Mouse (Mus musculus) embryonic facial prominence, embryonic 10.5 days (tissue): Measurements from ENCODE around the gene Myo1h. TPM values are rescaled to one million over a fixed set of nuclear protein-coding genes. Genes with fewer than 3 reads are reported as not detected.

ENCODE experiments used
- DNase-seq: peaks from one replicate; pipeline ENCODE4 v3.0.0-alpha.2; 2017; ENCODE audit warnings: low spot score
- H3K27ac ChIP-seq: fragments of 300-500 bp; sonication (generic); replicated peaks from 2 replicates; pipeline ENCODE4 v1.5.1; 2016; ENCODE audit warnings: mild to moderate bottlenecking
- H3K27me3 ChIP-seq: fragments of 300-500 bp; sonication (generic); replicated peaks from 2 replicates; pipeline ENCODE4 v1.6.1; 2016; ENCODE audit warnings: low read depth, mild to moderate bottlenecking; ENCODE audit not compliant: poor library complexity, severe bottlenecking
- H3K36me3 ChIP-seq: fragments of 300-500 bp; sonication (generic); replicated peaks from 2 replicates; pipeline ENCODE4 v1.6.1; 2016; ENCODE audit warnings: mild to moderate bottlenecking, moderate library complexity
- H3K4me1 ChIP-seq: fragments of 300-500 bp; sonication (generic); 2 replicates; pipeline ENCODE4 v1.6.1; 2016
- H3K4me3 ChIP-seq: fragments of 300-500 bp; sonication (generic); 2 replicates; pipeline ENCODE4 v1.5.1; 2016; ENCODE audit warnings: mild to moderate bottlenecking, moderate library complexity
- H3K9me3 ChIP-seq: fragments of 300-500 bp; sonication (generic); 2 replicates; pipeline ENCODE4 v1.6.1; 2016; ENCODE audit warnings: mild to moderate bottlenecking
- WGBS: fragments of 180-500 bp; shearing (Covaris S2); methylation state at CpG from one replicate; pipeline ENCODE4 v1.1.7; 2016; 5-methylcytosine and 5-hydroxymethylcytosine counted together
- polyA plus RNA-seq: library from polyadenylated mRNA; unstranded; fragments of >200 nt; fragmentation: Nextera tagmentation; extraction: Ambion mirVana; gene quantifications from 2 replicates; pipeline ENCODE4 v1.2.1, GENCODE M21; 2016

The Myo1h gene
- polyA plus RNA-seq, 1 experiment from 2014 or later: 1.2 TPM

- no peaks in the 10 kb centered on the region for H3K9me3 ChIP-seq
- H3K27me3 ChIP-seq: peaks cover 94% of the 10 kb centered on the region
- no peak overlapping the region for H3K4me3 ChIP-seq
- H3K36me3 ChIP-seq: no peaks in the 10 kb centered on the region
- H3K4me1 ChIP-seq: peaks cover 51% of the 10 kb centered on the region
- no peak for DNase-seq
- no peak overlapping the region for H3K27ac ChIP-seq
- 21% methylated on average over 16 of the region's 16 CpGs for WGBS
These were observed 13.0 kb upstream of the Myo1h start for GRCm38 (mm10) chr5:114275991-114276390.

GRCm38 (mm10) chr5:114279382-114280143, 9.4 kb upstream of the Myo1h start:
- Histone ChIP-seq H3K27ac (no peak overlapping the region), H3K4me3 (no peak overlapping the region), H3K4me1 (peaks cover 36% of the 10 kb centered on the region), H3K27me3 (peaks cover 73% of the 10 kb centered on the region), H3K9me3 (no peaks in the 10 kb centered on the region), H3K36me3 (no peaks in the 10 kb centered on the region)
- no peak for DNase-seq
- 63% methylated on average over 12 of the region's 12 CpGs for WGBS

- H3K4me1 ChIP-seq: peaks cover 29% of the 10 kb centered on the region
- H3K4me3 ChIP-seq: no peak overlapping the region
- no peak for DNase-seq
- peaks cover 47% of the 10 kb centered on the region for H3K27me3 ChIP-seq
- WGBS: 74% methylated on average over 6 of the region's 6 CpGs
- H3K9me3 ChIP-seq: no peaks in the 10 kb centered on the region
- no peaks in the 10 kb centered on the region for H3K36me3 ChIP-seq
- no peak overlapping the region for H3K27ac ChIP-seq
These were observed 6.6 kb upstream of the Myo1h start for GRCm38 (mm10) chr5:114282346-114282745.

DNA sequence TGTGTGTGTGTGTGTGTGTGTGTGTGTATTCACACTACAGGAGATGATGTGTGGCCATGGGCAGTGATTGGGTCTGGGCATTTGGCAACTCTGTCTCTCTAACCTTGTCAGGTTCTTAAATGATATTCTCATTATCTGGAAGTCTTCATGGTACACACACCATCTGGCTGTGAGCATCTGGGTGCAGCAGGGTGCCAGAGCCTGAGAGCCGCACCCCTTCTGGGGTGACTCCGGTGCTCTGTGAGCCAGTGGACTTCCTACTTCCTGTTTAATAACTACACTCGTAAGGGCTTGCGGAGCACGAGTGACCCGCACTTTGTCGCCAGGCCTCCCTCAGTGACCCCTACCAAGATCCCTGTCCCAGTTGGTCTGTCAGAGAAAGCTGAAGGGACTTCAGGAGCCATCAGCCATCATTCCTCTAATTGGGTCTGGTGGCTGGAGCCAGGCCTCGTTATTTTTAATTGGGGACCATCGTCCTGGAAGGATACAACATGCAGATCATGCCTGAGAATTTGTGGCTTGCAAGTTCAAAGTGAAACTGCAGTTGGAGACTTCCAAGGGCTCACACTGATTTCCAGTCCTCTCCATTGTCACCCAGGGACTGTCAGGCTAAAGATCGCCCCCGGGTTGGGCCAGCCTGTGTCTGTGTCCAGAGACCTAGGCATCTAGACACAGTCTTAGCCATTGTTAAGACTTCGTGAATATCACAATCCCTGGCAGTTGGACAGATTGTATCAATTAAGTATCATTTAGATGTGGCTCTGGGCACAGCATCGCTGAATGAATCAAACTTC, 4.2 kb upstream of the Myo1h start:
- 46% methylated on average over 13 of the region's 13 CpGs for WGBS
- Histone ChIP-seq H3K4me1 (peaks cover 40% of the 10 kb centered on the region), H3K4me3 (no peak overlapping the region), H3K36me3 (no peaks in the 10 kb centered on the region), H3K27me3 (peaks cover 44% of the 10 kb centered on the region), H3K27ac (peak overlapping the region; percentile 25; the same call in 1 of the 2 replicates), H3K9me3 (no peaks in the 10 kb centered on the region)
- DNase-seq: peak; percentile 41

- Histone ChIP-seq H3K4me3 (no peak overlapping the region), H3K4me1 (peaks cover 46% of the 10 kb centered on the region), H3K27me3 (peaks cover 44% of the 10 kb centered on the region), H3K36me3 (no peaks in the 10 kb centered on the region), H3K27ac (no peak overlapping the region; the same call in 1 of the 2 replicates), H3K9me3 (no peaks in the 10 kb centered on the region)
- no peak for DNase-seq
- 60% methylated on average over 3 of the region's 3 CpGs for WGBS
These were observed 3.6 kb upstream of the Myo1h start for GRCm38 (mm10) chr5:114285398-114285700.

DNA sequence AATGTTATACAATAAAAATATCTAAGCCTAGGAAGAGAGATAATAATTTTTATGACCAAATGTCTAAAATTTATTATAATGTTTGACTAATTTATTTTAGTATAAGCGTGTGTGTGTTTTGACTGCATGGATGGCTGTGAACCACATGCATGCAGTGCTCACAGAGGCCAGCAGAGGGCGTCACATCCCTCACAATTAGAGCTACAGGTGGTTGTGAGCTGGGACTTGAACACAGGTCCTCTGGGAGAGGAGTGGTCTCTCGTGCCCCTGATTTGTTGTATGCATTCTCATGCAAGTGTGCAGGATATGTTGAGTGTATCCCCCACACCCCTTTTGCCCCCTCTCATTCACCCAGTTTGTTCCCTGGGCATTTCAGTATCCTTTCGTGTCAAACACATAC, 2.9 kb upstream of the Myo1h start:
- no peak overlapping the region for H3K4me3 ChIP-seq
- WGBS: 79% methylated on average over 4 of the region's 4 CpGs
- H3K36me3 ChIP-seq: no peaks in the 10 kb centered on the region
- H3K4me1 ChIP-seq: peaks cover 48% of the 10 kb centered on the region
- H3K9me3 ChIP-seq: no peaks in the 10 kb centered on the region
- no peak for DNase-seq
- H3K27me3 ChIP-seq: peaks cover 40% of the 10 kb centered on the region
- H3K27ac ChIP-seq: no peak overlapping the region

DNA sequence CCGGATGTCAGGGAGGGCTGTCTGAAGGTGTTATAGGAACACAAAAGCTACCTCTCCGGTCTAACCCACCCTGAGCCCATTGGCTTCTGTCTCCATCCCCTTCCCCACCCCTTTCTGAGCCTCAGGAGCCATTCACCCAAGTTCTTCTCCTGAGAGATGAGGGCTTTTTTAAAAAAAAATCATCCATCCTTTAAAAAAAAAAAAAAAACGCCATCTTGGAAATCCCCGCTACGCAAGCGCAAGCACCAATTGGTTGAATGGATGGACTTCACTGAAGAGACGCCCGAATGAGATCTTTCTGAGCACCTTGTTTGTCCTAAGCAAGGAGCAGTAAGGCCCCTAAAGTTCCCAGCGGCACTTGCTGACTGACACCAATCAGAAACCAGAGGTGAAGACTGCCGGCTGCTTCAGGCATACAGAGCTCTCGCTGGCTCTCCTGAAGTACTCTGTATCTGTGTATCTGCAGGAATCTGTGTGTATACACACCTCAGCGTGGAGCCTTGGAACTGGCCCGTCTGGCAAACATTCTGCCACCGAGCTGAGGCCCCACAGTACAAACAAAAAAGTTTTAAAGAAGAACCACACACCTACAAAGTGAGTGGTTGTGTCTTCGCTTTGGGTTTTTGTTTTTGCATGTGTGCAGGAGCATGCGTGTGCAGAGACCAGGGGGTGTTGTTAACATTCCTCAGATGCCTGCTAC, 1.9 kb upstream of the Myo1h start:
- no peaks in the 10 kb centered on the region for H3K36me3 ChIP-seq
- H3K4me1 ChIP-seq: peaks cover 45% of the 10 kb centered on the region
- WGBS: 84% methylated on average over 16 of the region's 16 CpGs
- H3K4me3 ChIP-seq: no peak overlapping the region
- no peak overlapping the region for H3K27ac ChIP-seq
- H3K9me3 ChIP-seq: no peaks in the 10 kb centered on the region
- peaks cover 31% of the 10 kb centered on the region for H3K27me3 ChIP-seq
- no peak for DNase-seq

DNA sequence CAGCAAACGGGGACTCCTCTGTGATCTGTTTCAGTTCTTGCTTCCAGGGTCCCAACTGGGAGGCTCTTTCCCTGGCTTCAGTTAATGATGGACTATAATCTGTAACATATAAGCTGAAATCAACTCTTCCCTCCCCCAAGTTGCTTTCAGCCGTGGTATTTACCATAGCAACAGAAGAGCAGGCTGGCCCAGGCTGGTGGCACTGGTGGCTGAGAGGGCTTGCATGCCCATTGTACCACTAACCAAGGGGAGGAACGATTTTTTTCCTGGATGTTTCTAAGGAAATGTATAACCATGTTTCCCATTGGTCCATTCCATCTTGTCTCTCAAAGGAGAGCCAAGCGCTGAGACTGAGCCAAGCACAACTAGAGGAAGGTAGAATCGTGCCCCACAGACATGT, 570 bp upstream of the Myo1h start:
- H3K27me3 ChIP-seq: peaks cover 29% of the 10 kb centered on the region; the same call in 1 of the 2 replicates
- H3K4me3 ChIP-seq: no peak overlapping the region
- no peaks in the 10 kb centered on the region for H3K9me3 ChIP-seq
- WGBS: 85% methylated on average over 5 of the region's 5 CpGs
- no peaks in the 10 kb centered on the region for H3K36me3 ChIP-seq
- H3K4me1 ChIP-seq: peaks cover 40% of the 10 kb centered on the region
- H3K27ac ChIP-seq: no peak overlapping the region
- no peak for DNase-seq

DNA sequence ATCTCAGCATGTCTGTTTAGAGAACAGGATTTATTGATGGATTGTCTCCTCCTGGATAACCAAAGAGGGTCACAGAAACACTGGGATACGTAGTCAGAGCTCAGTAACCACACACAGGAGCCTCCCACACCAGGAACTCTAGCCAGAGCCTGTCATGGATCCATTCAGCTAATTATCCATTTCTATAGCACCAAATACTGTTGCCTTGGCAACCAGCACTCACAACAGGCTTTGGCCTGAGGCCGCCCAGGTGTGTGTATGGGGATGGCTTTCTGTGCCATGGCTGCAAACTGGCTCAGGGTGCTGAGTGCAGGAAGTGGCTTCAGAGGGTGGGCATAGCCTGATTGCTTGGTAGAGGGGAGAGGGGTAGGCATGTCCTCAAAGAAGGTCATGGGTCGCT, 1.0 kb downstream of the Myo1h start:
- H3K27ac ChIP-seq: 0 out of 2 replicates have a peak overlapping the region, but pooled peaks have one; percentile 51
- no peak overlapping the region for H3K4me3 ChIP-seq
- peak; percentile 47 for DNase-seq
- peaks cover 30% of the 10 kb centered on the region; the same call in 1 of the 2 replicates for H3K27me3 ChIP-seq
- 62% methylated on average over 3 of the region's 3 CpGs for WGBS
- peaks cover 31% of the 10 kb centered on the region for H3K4me1 ChIP-seq
- H3K36me3 ChIP-seq: no peaks in the 10 kb centered on the region
- no peaks in the 10 kb centered on the region for H3K9me3 ChIP-seq

GRCm38 (mm10) chr5:114296693-114297631, 8.0 kb downstream of the Myo1h start:
- H3K9me3 ChIP-seq: no peaks in the 10 kb centered on the region
- no peaks in the 10 kb centered on the region for H3K36me3 ChIP-seq
- peaks cover 30% of the 10 kb centered on the region for H3K4me1 ChIP-seq
- peaks cover 57% of the 10 kb centered on the region for H3K27me3 ChIP-seq
- peak overlapping the region; percentile 48; the same call in 1 of the 2 replicates for H3K27ac ChIP-seq
- 28% methylated on average over 22 of the region's 22 CpGs for WGBS
- H3K4me3 ChIP-seq: no peak overlapping the region
- no peak for DNase-seq

DNA sequence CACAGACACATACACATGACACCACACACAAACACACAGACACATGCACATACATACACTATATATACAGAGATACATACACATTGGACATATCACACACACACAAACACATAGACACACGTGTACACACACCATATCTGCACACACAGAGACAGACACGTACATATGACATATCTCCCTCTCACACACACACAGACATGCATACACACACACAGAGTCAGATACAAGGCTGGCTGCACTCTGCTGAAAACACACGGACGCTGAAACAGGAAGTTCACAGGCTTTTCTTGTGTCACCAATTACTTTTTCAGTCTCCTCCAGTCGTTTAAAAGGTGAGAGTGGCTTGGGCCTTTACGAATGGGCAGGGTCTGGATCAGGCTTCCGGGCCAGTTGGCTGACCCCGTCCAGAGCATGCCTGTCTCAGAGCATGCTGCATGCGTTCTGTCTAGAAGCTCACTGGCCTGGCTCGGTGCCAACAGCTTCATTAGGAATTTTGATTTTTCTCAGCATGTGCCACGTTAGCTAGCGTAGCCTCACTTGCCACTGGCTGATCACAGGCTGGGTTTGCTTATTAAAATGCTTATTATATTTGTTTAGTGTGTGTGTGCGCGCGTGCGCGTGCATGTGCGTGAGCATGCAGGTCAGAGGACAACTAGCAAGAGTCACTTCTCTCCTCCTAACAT, 9.4 kb downstream of the Myo1h start:
- Histone ChIP-seq H3K9me3 (no peaks in the 10 kb centered on the region), H3K4me1 (peaks cover 30% of the 10 kb centered on the region), H3K27me3 (peaks cover 68% of the 10 kb centered on the region), H3K27ac (0 out of 2 replicates have a peak overlapping the region, but pooled peaks have one; percentile 55), H3K36me3 (no peaks in the 10 kb centered on the region), H3K4me3 (no peak overlapping the region)
- no peak for DNase-seq
- WGBS: 76% methylated on average over 18 of the region's 18 CpGs
